Comparison of ENCODE assay signal across 10 mouse cellular contexts in genomic region chr1:72577481-72577922, GRCm38 (mm10). TPM values are rescaled to one million over a fixed set of nuclear protein-coding genes. Genes with fewer than 3 reads are reported as not detected.
DNase-seq lines count a peak whose midpoint lies in the region; ATAC-seq and TF ChIP-seq lines count a peak whose summit lies in the region.
"Had no signal": no experiment of that assay in that cellular context is flagged by ENCODE, and none has a peak within 500 bp of the region (broad histone marks: within the 10 kb centered on the region; RNA-seq: fewer than 3 reads in every experiment).

No protein-coding gene starts in this region.

- 8% methylated on average over 12 of the region's 12 CpGs for WGBS in heart, embryonic 14.5 days
- WGBS in heart, adult 2 months, result 27% methylated on average over 12 of the region's 12 CpGs
- 2% methylated on average over 12 of the region's 12 CpGs for WGBS in hindbrain, embryonic 10.5 days
- 3% methylated on average over 12 of the region's 12 CpGs for WGBS in midbrain, embryonic 15.5 days

- H3K27me3 ChIP-seq in heart, embryonic 14.5 days (ENCODE audit: control insufficient read depth, insufficient read depth, low read length), result peaks cover 22% of the 10 kb centered on the region
- 0 out of 2 replicates have a peak, but pooled peaks cover 1% of the 10 kb centered on the region for H3K27me3 ChIP-seq in heart, adult 2 months (ENCODE audit: control insufficient read depth, insufficient read depth, low read length)
- H3K27me3 ChIP-seq in hindbrain, embryonic 10.5 days (ENCODE audit: insufficient read depth, poor library complexity, severe bottlenecking), result peaks cover 27% of the 10 kb centered on the region
- no peaks in the 10 kb centered on the region for H3K27me3 ChIP-seq in midbrain, embryonic 15.5 days (replicated peaks)

- ATAC-seq in heart, embryonic 14.5 days (ENCODE audit: insufficient number of reproducible peaks, insufficient read depth, low FRiP score, low read depth), result no peak
- peak; percentile 32; the same call in 1 of the 2 replicates for ATAC-seq in midbrain, embryonic 15.5 days (replicated peaks)
- ATAC-seq in inflammation-experienced regulatory T-cells, adult 6 months, result no peak

- intact Hi-C loops in heart, adult 2 months (cut with DNase I), result loop anchor here (5.0 to 10.0 kb wide), 2 partner anchors 143 to 260 kb away; no protein-coding TSS in a partner anchor

- no peak overlapping the region for H3K4me3 ChIP-seq in heart, embryonic 14.5 days (ENCODE audit: control insufficient read depth in 1 of 2, insufficient read depth in 1 of 2, low read depth in 1 of 2, low read length in 2 of 2)
- no peak overlapping the region for H3K4me3 ChIP-seq in heart, adult 2 months
- peak overlapping the region; percentile 30 for H3K4me3 ChIP-seq in hindbrain, embryonic 10.5 days
- 0 out of 2 replicates have a peak overlapping the region, but pooled peaks have one; percentile 7 for H3K4me3 ChIP-seq in midbrain, embryonic 15.5 days
- H3K4me3 ChIP-seq: lung, embryonic 15.5 days had no signal

- H3K4me2 ChIP-seq in heart, embryonic 14.5 days (ENCODE audit: low read length), result peak overlapping the region; percentile 29
- peak overlapping the region; percentile 38 for H3K4me2 ChIP-seq in midbrain, embryonic 15.5 days
- H3K4me2 ChIP-seq: lung, embryonic 15.5 days had no signal

- no peak for DNase-seq in heart, adult 2 months
- peak; percentile 54 for DNase-seq in brain, embryonic 14.5 days (ENCODE audit: low read depth)
- peak; percentile 30 for DNase-seq in hindbrain, embryonic 10.5 days (ENCODE audit: low spot score)
- DNase-seq in adrenal gland, adult 8-10 months, result no peak
- no peak for DNase-seq in layer of hippocampus, adult 9-10 months (ENCODE audit: low spot score)
- DNase-seq: kidney, adult 18-20 months had no signal

- peak overlapping the region; percentile 2; the same call in 1 of the 2 replicates for H3K9ac ChIP-seq in heart, embryonic 14.5 days (ENCODE audit: low read length)
- H3K9ac ChIP-seq in heart, adult 2 months (ENCODE audit: low read depth, low read length), result no peak overlapping the region
- H3K9ac ChIP-seq in midbrain, embryonic 15.5 days, result peak overlapping the region; percentile 6; the same call in 1 of the 2 replicates
- H3K9ac ChIP-seq: lung, embryonic 15.5 days had no signal

- TF ChIP-seq CTCF in heart, adult 2 months (IDR thresholded peaks at IDR 0.05), result no peak
- TF ChIP-seq CTCF in brain, embryonic 14.5 days (IDR thresholded peaks at IDR 0.05; ENCODE audit: borderline replicate concordance, extremely low read depth, insufficient read depth, insufficient read length), result no peak

- no peak for TF ChIP-seq EP300 in heart, adult 2 months (IDR thresholded peaks at IDR 0.05; ENCODE audit: insufficient read depth, low read depth, low read length)

- H3K36me3 ChIP-seq in heart, embryonic 14.5 days (ENCODE audit: control insufficient read depth, insufficient read depth, low read length), result no peaks in the 10 kb centered on the region
- H3K36me3 ChIP-seq in heart, adult 2 months (ENCODE audit: control insufficient read depth, insufficient read depth, low read length), result no peaks in the 10 kb centered on the region
- H3K36me3 ChIP-seq in hindbrain, embryonic 10.5 days, result no peaks in the 10 kb centered on the region
- H3K36me3 ChIP-seq in midbrain, embryonic 15.5 days (replicated peaks), result no peaks in the 10 kb centered on the region
- H3K36me3 ChIP-seq: lung, embryonic 15.5 days had no signal

- peaks cover 0 to 2% of the 10 kb centered on the region in 2 experiments; a peak in 1 of 4 replicates for H3K4me1 ChIP-seq in heart, embryonic 14.5 days (ENCODE audit: control insufficient read depth in 2 of 2, insufficient read depth in 2 of 2, low read length in 2 of 2)
- H3K4me1 ChIP-seq in heart, adult 2 months (ENCODE audit: control insufficient read depth, insufficient read depth, low read length), result no peaks in the 10 kb centered on the region
- peaks cover 28% of the 10 kb centered on the region for H3K4me1 ChIP-seq in hindbrain, embryonic 10.5 days (replicated peaks)
- peaks cover 22% of the 10 kb centered on the region for H3K4me1 ChIP-seq in midbrain, embryonic 15.5 days

- H3K9me3 ChIP-seq in heart, embryonic 14.5 days (ENCODE audit: control insufficient read depth, low read length), result no peaks in the 10 kb centered on the region
- no peaks in the 10 kb centered on the region for H3K9me3 ChIP-seq in hindbrain, embryonic 10.5 days
- H3K9me3 ChIP-seq in midbrain, embryonic 15.5 days, result no peaks in the 10 kb centered on the region
- H3K9me3 ChIP-seq: lung, embryonic 15.5 days had no signal

- no peak for TF ChIP-seq POLR2A in heart, adult 2 months (IDR thresholded peaks at IDR 0.05; ENCODE audit: insufficient read depth, low read depth, low read length)
- no peak for TF ChIP-seq POLR2A in brain, embryonic 14.5 days (IDR thresholded peaks at IDR 0.05; ENCODE audit: borderline replicate concordance, extremely low read depth, insufficient read depth, insufficient read length, poor library complexity, severe bottlenecking)

- H3K27ac ChIP-seq in heart, embryonic 14.5 days (replicated peaks in 1 of 2; ENCODE audit: control insufficient read depth in 1 of 2, insufficient read depth in 1 of 2, low read depth in 2 of 2, low read length in 2 of 2), result no peak overlapping the region
- no peak overlapping the region for H3K27ac ChIP-seq in heart, adult 2 months
- H3K27ac ChIP-seq in hindbrain, embryonic 10.5 days, result peak overlapping the region; percentile 25
- peak overlapping the region; percentile 6; the same call in 1 of the 2 replicates for H3K27ac ChIP-seq in midbrain, embryonic 15.5 days
- H3K27ac ChIP-seq: lung, embryonic 15.5 days had no signal

- H3K79me2 ChIP-seq in heart, adult 2 months (replicated peaks; ENCODE audit: control insufficient read depth, insufficient read depth, low read length), result no peaks in the 10 kb centered on the region

RNA-seq across cellular contexts. Expression of gene Smarcal1, which starts 5.5 kb away (rescaled TPM):
- 17.0 and 18.8 TPM in 2 replicates for polyA plus RNA-seq in heart, embryonic 14.5 days (2014; fragmentation: Nextera tagmentation; extraction: Ambion mirVana)
- total RNA-seq in heart, adult 2 months (2021), result 10 to 100 TPM; 23.5 to 28.2 TPM
- 24.6 and 28.7 TPM in 2 replicates for polyA plus RNA-seq in heart, adult 2 months (2012; rRNA removed)
- 44.9 TPM in 2 replicates for polyA plus RNA-seq in brain, embryonic 14.5 days (2012; rRNA removed)
- polyA plus RNA-seq in hindbrain, embryonic 10.5 days (2016; fragmentation: Nextera tagmentation; extraction: Ambion mirVana), result 31.6 and 32.0 TPM in 2 replicates
- polyA plus RNA-seq in midbrain, embryonic 15.5 days (2015; fragmentation: Nextera tagmentation; extraction: Ambion mirVana), result 29.6 and 30.9 TPM in 2 replicates
- polyA plus RNA-seq in inflammation-experienced regulatory T-cells, adult 6 months (2017; shearing (Covaris generic)), result 10 to 100 TPM; 10.4 to 15.7 (median 13.7) TPM
- total RNA-seq in adrenal gland, adult 8-10 months (2022), result 10 to 100 TPM; 59.2 to 75.5 (median 64.6) TPM

RNA-seq across cellular contexts. Expression of gene March4, which starts 40.8 kb away (rescaled TPM):
- polyA plus RNA-seq in heart, embryonic 14.5 days (2014; fragmentation: Nextera tagmentation; extraction: Ambion mirVana), result 0.05 TPM in 1 of 2 replicates, not detected in the other
- not detected for total RNA-seq in heart, adult 2 months (2021)
- polyA plus RNA-seq in heart, adult 2 months (2012; rRNA removed), result 0.12 TPM in 1 of 2 replicates, not detected in the other
- 4.6 and 17.0 TPM in 2 replicates for polyA plus RNA-seq in brain, embryonic 14.5 days (2012; rRNA removed)
- polyA plus RNA-seq in hindbrain, embryonic 10.5 days (2016; fragmentation: Nextera tagmentation; extraction: Ambion mirVana), result 0.24 and 0.92 TPM in 2 replicates
- 7.7 and 7.9 TPM in 2 replicates for polyA plus RNA-seq in midbrain, embryonic 15.5 days (2015; fragmentation: Nextera tagmentation; extraction: Ambion mirVana)
- polyA plus RNA-seq in inflammation-experienced regulatory T-cells, adult 6 months (2017; shearing (Covaris generic)), result not detected
- total RNA-seq in adrenal gland, adult 8-10 months (2022), result 1 to 10 TPM in 1 of 4 experiments, under 1 TPM in 3; 0.35 to 1.0 (median 0.79) TPM

Comparison
In these comparisons a context has a peak if more than half of its experiments do, and no peak if none do; other contexts are left out.
1. H3K27ac ChIP-seq: peak in hindbrain, embryonic 10.5 days (single experiment) and midbrain, embryonic 15.5 days (single experiment); none in heart, embryonic 14.5 days (0 of 2) and heart, adult 2 months (single experiment).
2. H3K4me3 ChIP-seq: peak in hindbrain, embryonic 10.5 days (single experiment) and midbrain, embryonic 15.5 days (single experiment); none in heart, embryonic 14.5 days (0 of 2) and heart, adult 2 months (single experiment).
3. DNase-seq: peak in brain, embryonic 14.5 days (single experiment) and hindbrain, embryonic 10.5 days (single experiment); none in heart, adult 2 months (0 of 2), adrenal gland, adult 8-10 months (single experiment) and layer of hippocampus, adult 9-10 months (single experiment).